Mouse (Mus musculus) heart, embryonic 10.5 days (tissue): ENCODE data around the gene Polr3c. TPM values are rescaled to one million over a fixed set of nuclear protein-coding genes. Genes with fewer than 3 reads are reported as not detected.
"Not testable (repeated sequence)": the region's sequence is repeated elsewhere in the genome, so short reads cannot be mapped to it uniquely, and the experiment has no call there.

Source experiments
- DNase-seq: peaks from one replicate; pipeline ENCODE4 v3.0.0-alpha.2; 2017; ENCODE audit warnings: low spot score
- H3K27ac ChIP-seq: fragments of 300-500 bp; sonication (generic); 2 replicates; pipeline ENCODE4 v1.5.1; 2016; ENCODE audit warnings: mild to moderate bottlenecking
- H3K27me3 ChIP-seq: fragments of 300-500 bp; sonication (generic); 2 replicates; pipeline ENCODE4 v1.6.1; 2016; ENCODE audit warnings: mild to moderate bottlenecking; ENCODE audit not compliant: poor library complexity, insufficient read depth, severe bottlenecking
- H3K36me3 ChIP-seq: fragments of 300-500 bp; sonication (generic); 2 replicates; pipeline ENCODE4 v1.6.1; 2016; ENCODE audit warnings: mild to moderate bottlenecking, moderate library complexity
- H3K4me1 ChIP-seq: fragments of 300-500 bp; sonication (generic); 2 replicates; pipeline ENCODE4 v1.6.1; 2016; ENCODE audit warnings: mild to moderate bottlenecking
- H3K4me3 ChIP-seq: fragments of 300-500 bp; sonication (generic); 2 replicates; pipeline ENCODE4 v1.5.1; 2016; ENCODE audit warnings: mild to moderate bottlenecking, moderate library complexity
- H3K9me3 ChIP-seq: fragments of 300-500 bp; sonication (generic); 2 replicates; pipeline ENCODE4 v1.6.1; 2016; ENCODE audit warnings: mild to moderate bottlenecking, moderate library complexity
- WGBS: fragments of 180-500 bp; shearing (Covaris S2); methylation state at CpG from one replicate; pipeline ENCODE4 v1.1.7; 2016; 5-methylcytosine and 5-hydroxymethylcytosine counted together
- polyA plus RNA-seq: library from polyadenylated mRNA; unstranded; fragments of >200 nt; fragmentation: Nextera tagmentation; extraction: Ambion mirVana; gene quantifications from 2 replicates; pipeline ENCODE4 v1.2.1, GENCODE M21; 2016

The Polr3c gene
- 37.7 and 41.0 TPM in 2 replicates for polyA plus RNA-seq

- peaks cover 19% of the 10 kb centered on the region for H3K36me3 ChIP-seq
- WGBS: under 1% methylated on average over 48 of the region's 52 CpGs
- H3K27me3 ChIP-seq: no peaks in the 10 kb centered on the region
- H3K9me3 ChIP-seq: no peaks in the 10 kb centered on the region
- peak; percentile 98 for DNase-seq
- H3K27ac ChIP-seq: peak within 1 kb of the TSS; percentile 91
- H3K4me3 ChIP-seq: peak within 1 kb of the TSS; percentile 90
- H3K4me1 ChIP-seq: peaks cover 33% of the 10 kb centered on the region
These were observed at the start of gene Polr3c, which contains the start of gene Rnf115 for GRCm38 (mm10) chr3:96727343-96727827. Gene Polr3c, minus strand, starts transcription at chr3:96727628. Gene Rnf115, plus strand, starts transcription at chr3:96727664.

- DNase-seq: no peak
- Histone ChIP-seq H3K36me3 (peaks cover 20% of the 10 kb centered on the region), H3K27ac (no peak overlapping the region), H3K4me1 (peaks cover 13% of the 10 kb centered on the region), H3K4me3 (no peak overlapping the region), H3K27me3 (no peaks in the 10 kb centered on the region), H3K9me3 (no peaks in the 10 kb centered on the region)
- WGBS: 81% methylated on average over 3 of the region's 3 CpGs
These were observed 49.7 kb upstream of the Polr3c start for GRCm38 (mm10) chr3:96777120-96777519.

DNA sequence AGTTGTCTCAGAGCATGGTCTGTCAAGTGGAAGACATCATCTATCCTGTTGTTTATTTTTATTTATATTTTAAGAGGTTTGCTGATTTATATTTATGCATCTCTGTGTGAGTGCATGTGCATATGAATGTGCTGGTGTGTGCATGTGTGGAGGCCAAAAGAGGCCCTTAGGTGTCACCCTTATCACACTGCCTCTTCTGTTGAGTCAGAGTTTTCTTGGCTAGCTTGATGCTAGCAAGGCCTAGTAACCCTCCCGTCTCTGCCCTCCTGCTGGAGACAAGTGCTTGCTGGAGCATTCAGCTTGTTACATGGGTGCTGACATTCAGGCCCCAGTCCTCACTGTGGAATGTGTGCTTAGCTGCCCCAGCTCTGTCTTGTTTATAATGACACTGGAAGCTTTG lies 45.5 kb upstream of the Polr3c start:
- Histone ChIP-seq H3K9me3 (no peaks in the 10 kb centered on the region), H3K27me3 (no peaks in the 10 kb centered on the region), H3K36me3 (peaks cover 17% of the 10 kb centered on the region; the same call in 1 of the 2 replicates), H3K4me1 (peaks cover 13% of the 10 kb centered on the region), H3K27ac (no peak overlapping the region), H3K4me3 (no peak overlapping the region)
- WGBS: 19% methylated on average over 1 of the region's 1 CpGs
- no peak for DNase-seq

GRCm38 (mm10) chr3:96769971-96770370 lies 42.5 kb upstream of the Polr3c start:
- peaks cover 18% of the 10 kb centered on the region for H3K4me1 ChIP-seq
- H3K27ac ChIP-seq: no peak overlapping the region
- 0 out of 2 replicates have a peak, but pooled peaks cover 2% of the 10 kb centered on the region for H3K36me3 ChIP-seq
- no peaks in the 10 kb centered on the region for H3K27me3 ChIP-seq
- 90% methylated on average over 5 of the region's 5 CpGs for WGBS
- no peak overlapping the region for H3K4me3 ChIP-seq
- no peaks in the 10 kb centered on the region for H3K9me3 ChIP-seq
- no peak for DNase-seq

DNA sequence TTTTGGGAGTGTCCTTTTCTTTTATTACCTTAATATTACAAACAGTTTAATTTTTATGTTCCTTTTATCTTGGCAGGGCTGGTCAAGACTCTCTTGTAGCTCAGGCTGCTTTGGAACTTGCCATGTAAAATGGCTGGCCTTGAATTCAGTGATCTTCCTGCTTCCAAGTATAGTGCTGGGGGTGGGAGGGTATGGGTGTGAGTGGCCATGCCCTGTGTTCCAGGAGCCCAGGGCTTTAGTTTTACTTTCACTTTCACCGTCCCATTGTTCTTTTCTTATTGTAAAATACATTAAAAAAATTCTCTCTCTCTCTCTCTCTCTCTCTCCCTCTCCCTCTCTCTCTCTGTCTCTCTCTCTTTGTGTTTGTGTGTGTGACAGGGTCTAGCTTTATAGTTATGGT lies 37.1 kb upstream of the Polr3c start:
- peaks cover 10% of the 10 kb centered on the region; the same call in 1 of the 2 replicates for H3K4me1 ChIP-seq
- 84% methylated on average over 1 of the region's 1 CpGs for WGBS

DNA sequence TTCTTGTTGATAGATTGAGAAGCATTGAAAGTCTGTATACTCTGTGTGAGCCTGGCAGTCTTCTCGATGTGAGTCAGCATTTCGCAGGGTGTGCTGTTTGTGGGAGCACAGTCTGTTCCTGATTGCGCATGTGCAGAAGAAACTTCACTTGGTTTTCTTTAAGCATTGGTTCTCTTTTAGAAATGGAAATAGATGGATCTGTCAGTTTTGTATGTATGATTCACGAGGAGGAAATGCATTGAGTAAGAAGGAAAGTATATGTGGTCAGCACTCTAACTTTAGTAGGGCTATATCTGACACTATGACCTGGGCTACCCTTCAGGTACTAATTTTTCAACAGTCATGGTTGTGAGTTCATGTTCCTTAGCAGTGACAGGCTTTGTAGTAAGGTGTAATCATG lies 32.3 kb upstream of the Polr3c start:
- H3K36me3 ChIP-seq: peaks cover 4% of the 10 kb centered on the region; the same call in 1 of the 2 replicates
- DNase-seq: no peak
- peaks cover 10% of the 10 kb centered on the region; the same call in 1 of the 2 replicates for H3K4me1 ChIP-seq
- H3K27me3 ChIP-seq: no peaks in the 10 kb centered on the region
- H3K9me3 ChIP-seq: no peaks in the 10 kb centered on the region
- 93% methylated on average over 4 of the region's 4 CpGs for WGBS
- H3K4me3 ChIP-seq: no peak overlapping the region
- H3K27ac ChIP-seq: no peak overlapping the region

More for the DNA sequence above, 37.1 kb upstream of the Polr3c start:
- DNase-seq: no peak
- H3K27ac ChIP-seq: no peak overlapping the region
- H3K4me3 ChIP-seq: no peak overlapping the region
- no peaks in the 10 kb centered on the region for H3K9me3 ChIP-seq
- H3K27me3 ChIP-seq: no peaks in the 10 kb centered on the region
- no peaks in the 10 kb centered on the region for H3K36me3 ChIP-seq

- H3K27me3 ChIP-seq: no peaks in the 10 kb centered on the region
- WGBS: 52% methylated on average over 7 of the region's 7 CpGs
- H3K27ac ChIP-seq: no peak overlapping the region; the same call in 1 of the 2 replicates
- DNase-seq: no peak
- H3K36me3 ChIP-seq: peaks cover 4% of the 10 kb centered on the region; the same call in 1 of the 2 replicates
- no peak overlapping the region for H3K4me3 ChIP-seq
- H3K9me3 ChIP-seq: no peaks in the 10 kb centered on the region
- H3K4me1 ChIP-seq: peaks cover 10% of the 10 kb centered on the region; the same call in 1 of the 2 replicates
These were observed 30.3 kb upstream of the Polr3c start for GRCm38 (mm10) chr3:96757691-96758090.

DNA sequence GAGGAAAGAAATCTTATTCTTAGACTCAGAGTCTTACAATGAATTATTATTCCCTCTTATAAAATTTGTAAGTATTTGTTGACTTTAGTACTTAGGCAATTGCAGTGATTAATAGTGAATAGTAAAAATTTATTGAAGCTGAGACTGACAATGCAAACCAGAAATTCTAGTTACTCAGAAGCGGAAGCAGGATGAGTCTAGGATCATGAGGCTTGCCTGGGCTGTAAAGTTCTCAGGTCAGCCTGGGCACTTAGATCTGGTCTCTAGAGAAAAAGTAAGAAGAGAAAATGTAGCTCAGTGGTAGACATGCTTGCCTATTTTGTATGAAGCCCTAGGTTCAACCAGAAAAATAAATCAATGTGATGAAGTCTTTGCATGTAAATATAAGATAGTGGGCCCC lies 28.5 kb upstream of the Polr3c start:
- no peak overlapping the region for H3K27ac ChIP-seq
- peaks cover 4% of the 10 kb centered on the region; the same call in 1 of the 2 replicates for H3K36me3 ChIP-seq
- H3K4me1 ChIP-seq: peaks cover 6% of the 10 kb centered on the region; the same call in 1 of the 2 replicates
- WGBS: 98% methylated on average over 1 of the region's 1 CpGs
- H3K9me3 ChIP-seq: no peaks in the 10 kb centered on the region
- no peaks in the 10 kb centered on the region for H3K27me3 ChIP-seq
- H3K4me3 ChIP-seq: no peak overlapping the region
- no peak for DNase-seq

GRCm38 (mm10) chr3:96746829-96747228 lies 19.4 kb upstream of the Polr3c start:
- H3K9me3 ChIP-seq: no peaks in the 10 kb centered on the region
- peaks cover 9% of the 10 kb centered on the region; the same call in 1 of the 2 replicates for H3K4me1 ChIP-seq
- no peaks in the 10 kb centered on the region for H3K36me3 ChIP-seq
- no peaks in the 10 kb centered on the region for H3K27me3 ChIP-seq
- no peak overlapping the region for H3K27ac ChIP-seq
- WGBS: 48% methylated on average over 1 of the region's 1 CpGs
- no peak for DNase-seq
- no peak overlapping the region for H3K4me3 ChIP-seq

DNA sequence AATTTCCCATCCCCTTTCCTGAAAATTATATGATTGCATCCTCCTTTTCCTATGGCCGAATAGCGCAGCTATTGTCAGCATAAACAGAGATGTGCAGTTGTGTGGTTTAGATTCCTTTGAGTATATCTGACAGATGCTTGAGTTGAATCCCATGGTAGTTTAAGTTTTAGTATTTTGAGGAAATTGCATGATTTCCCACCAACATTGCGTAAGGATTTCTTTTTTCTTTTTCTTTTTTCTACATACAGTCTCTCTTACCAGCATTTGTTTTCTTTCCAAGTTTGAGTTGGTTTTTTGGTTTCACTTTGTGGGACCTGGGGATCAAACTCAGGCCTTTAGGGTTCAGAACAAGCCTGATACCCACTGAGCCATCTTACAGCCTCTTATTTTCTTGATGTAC lies 16.9 kb upstream of the Polr3c start:
- Histone ChIP-seq H3K27me3 (no peaks in the 10 kb centered on the region), H3K9me3 (no peaks in the 10 kb centered on the region), H3K27ac (no peak overlapping the region), H3K4me1 (peaks cover 9% of the 10 kb centered on the region; the same call in 1 of the 2 replicates), H3K4me3 (no peak overlapping the region), H3K36me3 (no peaks in the 10 kb centered on the region)
- 99% methylated on average over 3 of the region's 3 CpGs for whole genome bisulfite sequencing
- DNase-seq: no peak

GRCm38 (mm10) chr3:96740279-96740678 lies 12.9 kb upstream of the Polr3c start:
- H3K36me3 ChIP-seq, H3K27me3 ChIP-seq, H3K27ac ChIP-seq, H3K4me3 ChIP-seq, H3K9me3 ChIP-seq, DNase-seq: not testable (repeated sequence)
- peaks cover 15% of the 10 kb centered on the region; the same call in 1 of the 2 replicates for H3K4me1 ChIP-seq

- no peak for DNase-seq
- Histone ChIP-seq H3K4me3 (no peak overlapping the region), H3K27me3 (no peaks in the 10 kb centered on the region), H3K27ac (no peak overlapping the region), H3K36me3 (no peaks in the 10 kb centered on the region), H3K9me3 (no peaks in the 10 kb centered on the region), H3K4me1 (peaks cover 18% of the 10 kb centered on the region; the same call in 1 of the 2 replicates)
- 89% methylated on average over 1 of the region's 1 CpGs for WGBS
These were observed 10.6 kb upstream of the Polr3c start for GRCm38 (mm10) chr3:96737995-96738394.

DNA sequence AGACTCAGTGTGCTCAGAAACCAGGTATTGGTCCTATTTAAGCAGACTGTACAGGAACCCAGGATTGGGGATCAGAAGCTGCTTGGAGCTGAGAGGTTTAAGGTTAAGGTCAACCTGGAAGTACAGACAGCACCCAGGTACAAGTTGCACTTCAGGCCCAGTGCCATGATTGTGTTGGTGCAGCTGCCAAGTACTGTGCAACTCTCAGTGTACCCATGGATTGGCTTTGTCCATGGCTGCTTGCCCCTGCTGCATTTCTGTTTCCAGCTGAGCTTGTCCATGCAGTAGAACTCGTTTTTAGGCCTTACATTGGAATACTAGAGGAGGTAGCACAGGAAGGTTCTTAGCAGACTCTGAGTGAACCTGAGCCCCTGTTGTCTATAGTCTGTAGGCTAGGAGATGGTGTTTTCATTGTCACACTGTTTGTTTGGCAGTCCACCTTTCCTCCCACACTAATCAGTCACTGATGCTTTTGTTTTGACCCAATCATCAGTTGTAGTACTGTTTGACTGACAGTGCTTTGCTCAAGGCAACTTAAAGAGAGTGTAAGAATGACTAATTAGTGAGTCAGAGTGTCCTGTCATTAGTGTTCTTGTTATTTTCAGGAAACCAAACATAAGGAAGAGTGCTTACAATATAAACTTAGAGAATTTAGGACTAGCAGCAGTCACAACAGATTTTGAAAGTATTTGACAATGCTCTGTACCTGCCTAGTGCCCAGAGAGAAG lies 9.7 kb upstream of the Polr3c start:
- H3K36me3 ChIP-seq: no peaks in the 10 kb centered on the region
- H3K4me1 ChIP-seq: peaks cover 16% of the 10 kb centered on the region; the same call in 1 of the 2 replicates
- H3K4me3 ChIP-seq: no peak overlapping the region
- no peak for DNase-seq
- no peaks in the 10 kb centered on the region for H3K27me3 ChIP-seq
- WGBS: 42% methylated on average over 1 of the region's 1 CpGs
- H3K27ac ChIP-seq: no peak overlapping the region
- no peaks in the 10 kb centered on the region for H3K9me3 ChIP-seq
